Mouse (Mus musculus): Measurements from ENCODE around the gene Nid2. TPM values are rescaled to one million over a fixed set of nuclear protein-coding genes. Genes with fewer than 3 reads are reported as not detected.

Nid2 gene
- total RNA-seq, 4 experiments from 2014 or later, result 17.5 to 19.7 (median 18.4) TPM

GRCm38 (mm10) chr14:19858808-19859776, 108.0 kb downstream of the Nid2 start:
- no peak for DNase-seq (ENCODE audit: low spot score)

GRCm38 (mm10) chr14:19860281-19860680, 109.2 kb downstream of the Nid2 start:
- DNase-seq (ENCODE audit: low spot score), result no peak

Other genes starting within 250 kb of the Nid2 start
- gene Gm2244, start 201.3 kb upstream of the Nid2 start, total RNA-seq (2022), result not detected
- 1 to 10 TPM in 1 of 4 experiments, under 1 TPM in 2, not detected in 1; 0.55 to 1.8 (median 0.73) TPM for gene Gm2237, start 166.1 kb upstream of the Nid2 start, total RNA-seq (2022)
- gene Gm5458, start 148.7 kb upstream of the Nid2 start, total RNA-seq (2022), result not detected
- gene Rtraf, start 72.6 kb downstream of the Nid2 start, total RNA-seq (2022), result 10 to 100 TPM; 61.4 to 74.2 (median 69.8) TPM
- 10 to 100 TPM in 2 of 4 experiments, 1 to 10 TPM in 2; 9.1 to 14.0 (median 11.4) TPM for gene Gng2, start 226.4 kb downstream of the Nid2 start, total RNA-seq (2022)